Mouse (Mus musculus) neural tube, embryonic 14.5 days (tissue): ENCODE data around the gene Psmb8. TPM values are rescaled to one million over a fixed set of nuclear protein-coding genes. Genes with fewer than 3 reads are reported as not detected.

Source experiments
- ATAC-seq: fragments of 200-750 bp; cut with Nextera tagmentation; 2 replicates; pipeline ENCODE4 v1.8.0; 2017; ENCODE audit warnings: low read depth, mild to moderate bottlenecking, moderate TSS enrichment, moderate library complexity
- H3K27ac ChIP-seq: fragments of 300-500 bp; sonication (generic); 2 replicates; pipeline ENCODE4 v1.5.1; 2014; ENCODE audit warnings: low read depth, mild to moderate bottlenecking, control low read depth, low read length, moderate library complexity, mixed read lengths
- H3K27me3 ChIP-seq: fragments of 300-500 bp; sonication (generic); 2 replicates; pipeline ENCODE4 v1.6.1; 2014; ENCODE audit warnings: low read length; ENCODE audit not compliant: control insufficient read depth, insufficient read depth
- H3K36me3 ChIP-seq: fragments of 300-500 bp; sonication (generic); 2 replicates; pipeline ENCODE4 v1.6.1; 2014; ENCODE audit warnings: low read length, mixed read lengths; ENCODE audit not compliant: control insufficient read depth, insufficient read depth
- H3K4me1 ChIP-seq: fragments of 300-500 bp; sonication (generic); 2 replicates; pipeline ENCODE4 v1.6.1; 2014; ENCODE audit warnings: low read length; ENCODE audit not compliant: control insufficient read depth, insufficient read depth
- H3K4me2 ChIP-seq: fragments of 300-500 bp; sonication (generic); 2 replicates; pipeline ENCODE4 v1.6.1; 2014; ENCODE audit warnings: mild to moderate bottlenecking, low read depth, low read length, control low read depth
- H3K4me3 ChIP-seq: fragments of 300-500 bp; sonication (generic); 2 replicates; pipeline ENCODE4 v1.5.1; 2014; ENCODE audit warnings: low read depth, low read length, control low read depth, mixed read lengths
- H3K9ac ChIP-seq: fragments of 300-500 bp; sonication (generic); replicated peaks from 2 replicates; pipeline ENCODE4 v1.6.1; 2014; ENCODE audit warnings: low read depth, mild to moderate bottlenecking, control low read depth, low read length, mixed read lengths
- H3K9me3 ChIP-seq: fragments of 300-500 bp; sonication (generic); 2 replicates; pipeline ENCODE4 v1.6.1; 2016; ENCODE audit warnings: low read length; ENCODE audit not compliant: control insufficient read depth
- WGBS: fragments of 180-500 bp; shearing (Covaris S2); extraction: QIAGEN DNeasy Blood & Tissue Kit; methylation state at CpG from one replicate; pipeline ENCODE4 v1.1.7; 2014; 5-methylcytosine and 5-hydroxymethylcytosine counted together
- polyA plus RNA-seq: library from polyadenylated mRNA; unstranded; fragments of >200 nt; fragmentation: Nextera tagmentation; extraction: Ambion mirVana; gene quantifications from 2 replicates; pipeline ENCODE4 v1.2.1, GENCODE M21; 2014

The Psmb8 gene
- polyA plus RNA-seq, 1 experiment from 2014 or later = 0.76 TPM

GRCm38 (mm10) chr17:34172528-34172927 is 25.0 kb upstream of the Psmb8 start:
- Histone ChIP-seq H3K4me3 (no peak overlapping the region), H3K27ac (no peak overlapping the region), H3K27me3 (no peaks in the 10 kb centered on the region), H3K9me3 (no peaks in the 10 kb centered on the region), H3K36me3 (no peaks in the 10 kb centered on the region), H3K4me2 (no peak overlapping the region), H3K9ac (no peak overlapping the region), H3K4me1 (no peaks in the 10 kb centered on the region)
- WGBS = 94% methylated on average over 5 of the region's 5 CpGs
- no peak for ATAC-seq

GRCm38 (mm10) chr17:34174075-34174474 is 23.4 kb upstream of the Psmb8 start:
- Histone ChIP-seq H3K36me3 (no peaks in the 10 kb centered on the region), H3K4me3 (no peak overlapping the region), H3K4me2 (no peak overlapping the region), H3K27ac (no peak overlapping the region), H3K4me1 (no peaks in the 10 kb centered on the region), H3K9ac (no peak overlapping the region), H3K9me3 (no peaks in the 10 kb centered on the region), H3K27me3 (no peaks in the 10 kb centered on the region)
- ATAC-seq = no peak
- WGBS = 56% methylated on average over 1 of the region's 1 CpGs

GRCm38 (mm10) chr17:34177179-34177578 is 20.3 kb upstream of the Psmb8 start:
- ATAC-seq = no peak
- Histone ChIP-seq H3K4me1 (no peaks in the 10 kb centered on the region), H3K36me3 (no peaks in the 10 kb centered on the region), H3K27ac (no peak overlapping the region), H3K4me2 (no peak overlapping the region), H3K9me3 (no peaks in the 10 kb centered on the region), H3K4me3 (no peak overlapping the region), H3K9ac (no peak overlapping the region), H3K27me3 (no peaks in the 10 kb centered on the region)
- WGBS = 76% methylated on average over 4 of the region's 4 CpGs

- H3K9me3 ChIP-seq = no peaks in the 10 kb centered on the region
- no peaks in the 10 kb centered on the region for H3K27me3 ChIP-seq
- whole genome bisulfite sequencing = 69% methylated on average over 6 of the region's 6 CpGs
- no peak overlapping the region for H3K9ac ChIP-seq
- no peak overlapping the region for H3K4me3 ChIP-seq
- no peak overlapping the region for H3K4me2 ChIP-seq
- no peaks in the 10 kb centered on the region for H3K4me1 ChIP-seq
- no peak for ATAC-seq
- H3K36me3 ChIP-seq = no peaks in the 10 kb centered on the region
- no peak overlapping the region for H3K27ac ChIP-seq
These were observed 18.5 kb upstream of the Psmb8 start for GRCm38 (mm10) chr17:34179019-34179418.

- H3K27ac ChIP-seq = no peak overlapping the region
- no peaks in the 10 kb centered on the region for H3K27me3 ChIP-seq
- no peaks in the 10 kb centered on the region for H3K9me3 ChIP-seq
- no peak overlapping the region for H3K4me2 ChIP-seq
- H3K9ac ChIP-seq = no peak overlapping the region
- H3K4me1 ChIP-seq = no peaks in the 10 kb centered on the region
- ATAC-seq = no peak
- H3K36me3 ChIP-seq = no peaks in the 10 kb centered on the region
- 74% methylated on average over 13 of the region's 13 CpGs for WGBS
- no peak overlapping the region for H3K4me3 ChIP-seq
These were observed 17.3 kb upstream of the Psmb8 start for GRCm38 (mm10) chr17:34179913-34180859.

- Histone ChIP-seq H3K4me3 (no peak overlapping the region), H3K9me3 (no peaks in the 10 kb centered on the region), H3K9ac (no peak overlapping the region), H3K4me2 (no peak overlapping the region), H3K36me3 (no peaks in the 10 kb centered on the region), H3K27me3 (peaks cover 22% of the 10 kb centered on the region), H3K27ac (no peak overlapping the region), H3K4me1 (peaks cover 11% of the 10 kb centered on the region)
- ATAC-seq = no peak
- 75% methylated on average over 15 of the region's 15 CpGs for WGBS
These were observed 13.8 kb upstream of the Psmb8 start for GRCm38 (mm10) chr17:34183564-34184219.

GRCm38 (mm10) chr17:34185526-34185925 is 12.0 kb upstream of the Psmb8 start:
- WGBS = 91% methylated on average over 9 of the region's 9 CpGs
- Histone ChIP-seq H3K36me3 (no peaks in the 10 kb centered on the region), H3K4me2 (no peak overlapping the region), H3K9me3 (no peaks in the 10 kb centered on the region), H3K4me1 (peaks cover 11% of the 10 kb centered on the region), H3K27ac (no peak overlapping the region), H3K9ac (no peak overlapping the region), H3K4me3 (no peak overlapping the region), H3K27me3 (peaks cover 22% of the 10 kb centered on the region)
- ATAC-seq = no peak

- H3K4me2 ChIP-seq = peak overlapping the region; percentile 66
- H3K9ac ChIP-seq = peak overlapping the region; percentile 41; the same call in 1 of the 2 replicates
- ATAC-seq = peak; percentile 73
- H3K4me1 ChIP-seq = peaks cover 11% of the 10 kb centered on the region
- H3K27me3 ChIP-seq = peaks cover 22% of the 10 kb centered on the region
- peak overlapping the region; percentile 36 for H3K4me3 ChIP-seq
- no peaks in the 10 kb centered on the region for H3K36me3 ChIP-seq
- H3K27ac ChIP-seq = no peak overlapping the region
- WGBS = 5% methylated on average over 14 of the region's 14 CpGs
- no peaks in the 10 kb centered on the region for H3K9me3 ChIP-seq
These were observed 10.6 kb upstream of the Psmb8 start for GRCm38 (mm10) chr17:34186885-34187260.
